Mouse (Mus musculus): ENCODE results near the gene Hnrnpab.
"Not testable (repeated sequence)": the region's sequence is repeated elsewhere in the genome, so short reads cannot be mapped to it uniquely, and the experiment has no call there.

GRCm38 (mm10) chr11:51609940-51610339 lies 3.3 kb upstream of the Hnrnpab start:
- TF ChIP-seq POLR2A (IDR thresholded peaks at IDR 0.05; ENCODE audit: low read depth, low read length); CTCF (conservative IDR thresholded peaks at IDR 0.05; ENCODE audit: insufficient read depth, insufficient read length, low read depth, low read length): not testable (repeated sequence)
